Mouse (Mus musculus) olfactory bulb, adult 2 months (tissue): ENCODE data around the gene Mlxip. TPM values are rescaled to one million over a fixed set of nuclear protein-coding genes. Genes with fewer than 3 reads are reported as not detected.

Experiments
- H3K27ac ChIP-seq: fragments of 200-500 bp; 2 replicates; pipeline ENCODE4 v1.5.1; 2012; ENCODE audit warnings: low read depth, low read length; ENCODE audit not compliant: insufficient read depth
- H3K4me1 ChIP-seq: fragments of 200-500 bp; 2 replicates; pipeline ENCODE4 v1.6.1; 2012; ENCODE audit warnings: low read length; ENCODE audit not compliant: control insufficient read depth, insufficient read depth
- H3K4me3 ChIP-seq: fragments of 200-500 bp; 2 replicates; pipeline ENCODE4 v1.5.1; 2012; ENCODE audit warnings: mild to moderate bottlenecking, low read depth, low read length, moderate library complexity; ENCODE audit not compliant: insufficient read depth
- CTCF ChIP-seq: fragments of 200-500 bp; IDR thresholded peaks from 2 replicates; pipeline ENCODE4 v1.5.1; 2012; ENCODE audit warnings: low read depth, mild to moderate bottlenecking, low read length, moderate library complexity; ENCODE audit not compliant: insufficient read depth
- POLR2A ChIP-seq: fragments of 200-500 bp; IDR thresholded peaks from 2 replicates; pipeline ENCODE4 v1.6.1; 2012; ENCODE audit warnings: mild to moderate bottlenecking, low read depth, low read length, moderate library complexity; ENCODE audit not compliant: insufficient read depth
- WGBS: fragments of 180-500 bp; shearing (Covaris S2); methylation state at CpG from one replicate; pipeline ENCODE4 v1.1.7; 2018; 5-methylcytosine and 5-hydroxymethylcytosine counted together
- polyA plus RNA-seq: library from polyadenylated mRNA; stranded (reverse); fragments of >200 nt; gene quantifications from 2 replicates; pipeline ENCODE4 v1.2.4, GENCODE M21; 2012; ENCODE audit warnings: low replicate concordance; ENCODE audit not compliant: missing spikeins, insufficient read depth, insufficient read length

The Mlxip gene
- polyA plus RNA-seq, 1 experiment, result not detected

- Histone ChIP-seq H3K4me1 (peaks cover 14% of the 10 kb centered on the region), H3K27ac (peak overlapping the region; percentile 60; the same call in 1 of the 2 replicates), H3K4me3 (peak overlapping the region; percentile 90)
- WGBS, result under 1% methylated on average over 65 of the region's 65 CpGs
- TF ChIP-seq CTCF (no peak), POLR2A (no peak)
These were observed 621 bp downstream of the Mlxip start for GRCm38 (mm10) chr5:123394957-123395881.

DNA sequence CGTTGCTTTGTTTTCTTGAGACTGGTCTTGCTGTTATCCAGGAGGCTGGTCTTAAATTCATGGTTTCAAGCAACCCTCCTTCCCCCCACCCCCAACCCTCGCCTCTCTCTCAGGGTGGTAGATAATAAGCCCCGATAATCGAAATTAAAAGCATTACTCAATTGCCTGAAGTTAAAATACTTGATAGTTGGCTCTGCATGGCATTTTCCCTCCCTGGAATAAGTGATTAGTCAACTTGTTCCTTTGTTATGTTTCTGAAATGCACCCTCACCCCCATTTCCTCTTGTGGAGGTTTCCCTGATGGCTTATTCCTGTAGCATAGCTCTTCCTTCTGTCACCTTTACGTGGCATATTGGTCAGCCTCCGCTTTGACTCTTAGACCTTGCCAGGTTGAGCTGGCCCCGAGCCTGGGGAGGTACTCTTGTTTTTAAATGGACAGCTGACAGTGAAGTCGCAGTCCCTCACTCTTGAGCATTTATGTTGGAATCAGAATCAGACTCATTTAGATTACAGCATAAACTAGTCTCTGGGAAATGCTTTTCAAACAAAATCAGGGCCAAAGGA, 2.4 kb downstream of the Mlxip start:
- Histone ChIP-seq H3K4me3 (peak overlapping the region; percentile 19; the same call in 1 of the 2 replicates), H3K4me1 (peaks cover 14% of the 10 kb centered on the region), H3K27ac (no peak overlapping the region)
- 26% methylated on average over 8 of the region's 8 CpGs for WGBS
- TF ChIP-seq CTCF (no peak), POLR2A (no peak)

- TF ChIP-seq POLR2A (no peak), CTCF (no peak)
- H3K4me3 ChIP-seq, result peak overlapping the region; percentile 40
- 53% methylated on average over 11 of the region's 11 CpGs for WGBS
- no peak overlapping the region for H3K27ac ChIP-seq
- peaks cover 14% of the 10 kb centered on the region for H3K4me1 ChIP-seq
These were observed 3.2 kb downstream of the Mlxip start for GRCm38 (mm10) chr5:123397786-123398185.

DNA sequence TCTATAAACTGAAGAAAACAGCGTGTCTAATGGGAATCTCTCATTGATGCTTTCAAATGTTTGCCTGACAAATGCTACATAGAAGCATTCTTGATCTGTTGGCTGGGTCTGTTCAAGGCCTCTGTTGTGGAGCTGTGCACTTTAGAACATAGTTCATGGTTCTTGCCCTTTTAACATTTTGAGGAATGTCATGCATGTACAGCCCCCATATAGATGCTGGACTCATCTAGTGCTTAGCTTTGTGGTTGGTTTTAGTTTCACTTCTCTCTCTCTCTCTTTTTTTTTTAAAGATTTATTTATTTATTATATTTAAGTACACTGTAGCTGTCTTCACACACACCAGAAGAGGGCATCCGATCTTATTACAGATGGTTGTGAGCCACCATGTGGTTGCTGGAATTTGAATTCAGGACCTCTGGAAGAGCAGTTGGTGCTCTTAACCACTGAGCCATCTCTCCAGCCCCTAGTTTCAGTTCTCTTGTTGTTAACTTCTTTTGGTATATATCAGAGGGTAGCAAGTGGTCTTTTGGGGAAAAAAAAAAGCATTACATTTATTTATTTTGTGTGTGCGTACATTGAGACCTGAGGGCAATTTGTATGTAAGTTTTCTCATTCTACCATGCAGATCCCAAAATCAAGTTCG, 4.4 kb downstream of the Mlxip start:
- 92% methylated on average over 4 of the region's 4 CpGs for WGBS
- peaks cover 13% of the 10 kb centered on the region for H3K4me1 ChIP-seq

GRCm38 (mm10) chr5:123404480-123404879, 9.9 kb downstream of the Mlxip start:
- 85% methylated on average over 3 of the region's 3 CpGs for whole genome bisulfite sequencing

More for the DNA sequence above, 4.4 kb downstream of the Mlxip start:
- Histone ChIP-seq H3K27ac (no peak overlapping the region), H3K4me3 (no peak overlapping the region)
- TF ChIP-seq CTCF (no peak), POLR2A (no peak)

GRCm38 (mm10) chr5:123406952-123407351, 12.4 kb downstream of the Mlxip start:
- Histone ChIP-seq H3K27ac (no peak overlapping the region), H3K4me1 (peaks cover 5% of the 10 kb centered on the region; the same call in 1 of the 2 replicates), H3K4me3 (no peak overlapping the region)
- TF ChIP-seq POLR2A (no peak), CTCF (no peak)
- 52% methylated on average over 2 of the region's 2 CpGs for WGBS

More at GRCm38 (mm10) chr5:123404480-123404879, 9.9 kb downstream of the Mlxip start:
- Histone ChIP-seq H3K4me3 (no peak overlapping the region), H3K27ac (no peak overlapping the region), H3K4me1 (peaks cover 5% of the 10 kb centered on the region; the same call in 1 of the 2 replicates)
- TF ChIP-seq CTCF, result no peak
- no peak for TF ChIP-seq POLR2A

GRCm38 (mm10) chr5:123408176-123408575, 13.6 kb downstream of the Mlxip start:
- WGBS, result 75% methylated on average over 3 of the region's 3 CpGs
- peaks cover 5% of the 10 kb centered on the region; the same call in 1 of the 2 replicates for H3K4me1 ChIP-seq
- H3K27ac ChIP-seq, result no peak overlapping the region
- no peak overlapping the region for H3K4me3 ChIP-seq
- no peak for TF ChIP-seq POLR2A
- TF ChIP-seq CTCF, result no peak

DNA sequence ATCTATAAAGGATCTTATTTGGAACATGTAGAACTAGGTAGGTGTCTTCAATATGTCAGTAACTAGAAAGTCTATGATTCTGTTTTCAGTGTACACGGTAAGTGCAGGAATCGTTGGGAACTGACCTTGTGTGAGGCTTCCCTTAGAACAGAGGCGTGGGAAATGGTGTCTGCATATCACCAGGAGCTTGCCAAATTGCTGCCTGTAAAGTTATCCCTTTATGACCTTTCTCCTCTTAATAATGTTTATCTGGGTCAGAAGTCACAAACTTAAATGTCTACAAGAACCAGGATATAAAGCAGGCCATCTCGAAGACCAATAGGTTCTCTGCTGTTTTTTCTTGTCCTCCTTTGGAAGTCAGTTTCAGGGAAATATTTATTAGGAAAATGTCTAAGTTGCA, 17.6 kb downstream of the Mlxip start:
- H3K27ac ChIP-seq, result no peak overlapping the region
- H3K4me3 ChIP-seq, result no peak overlapping the region
- 88% methylated on average over 4 of the region's 4 CpGs for WGBS
- TF ChIP-seq CTCF (no peak), POLR2A (no peak)
- H3K4me1 ChIP-seq, result peaks cover 9% of the 10 kb centered on the region
